Mouse (Mus musculus) midbrain, embryonic 14.5 days (tissue): ENCODE data around the gene 1810010D01Rik. TPM values are rescaled to one million over a fixed set of nuclear protein-coding genes. Genes with fewer than 3 reads are reported as not detected.

Source experiments
- ATAC-seq: fragments of 200-750 bp; cut with Nextera tagmentation; 2 replicates; pipeline ENCODE4 v1.8.0; 2017; ENCODE audit warnings: moderate number of reproducible peaks, moderate library complexity; ENCODE audit not compliant: low FRiP score, low TSS enrichment
- DNase-seq: peaks from one replicate; pipeline ENCODE4 v3.0.0-alpha.2; 2015
- H3K27ac ChIP-seq: fragments of 300-500 bp; sonication (generic); replicated peaks from 2 replicates; pipeline ENCODE4 v1.5.1; 2014; ENCODE audit warnings: mild to moderate bottlenecking, low read depth, low read length, moderate library complexity
- H3K27me3 ChIP-seq: fragments of 300-500 bp; sonication (generic); 2 replicates; pipeline ENCODE4 v1.6.1; 2014; ENCODE audit warnings: low read length, control low read depth, mixed read lengths; ENCODE audit not compliant: control insufficient read depth, insufficient read depth
- H3K36me3 ChIP-seq: fragments of 300-500 bp; sonication (generic); 2 replicates; pipeline ENCODE4 v1.6.1; 2014; ENCODE audit warnings: low read length, control low read depth; ENCODE audit not compliant: control insufficient read depth, insufficient read depth
- H3K4me1 ChIP-seq: fragments of 300-500 bp; sonication (generic); 2 replicates; pipeline ENCODE4 v1.6.1; 2014; ENCODE audit warnings: mild to moderate bottlenecking, antibody characterized with exemption, low read length, control low read depth; ENCODE audit not compliant: control insufficient read depth, insufficient read depth
- H3K4me2 ChIP-seq: fragments of 300-500 bp; sonication (generic); 2 replicates; pipeline ENCODE4 v1.6.1; 2014; ENCODE audit warnings: mild to moderate bottlenecking, low read length, moderate library complexity
- H3K4me3 ChIP-seq: fragments of 300-500 bp; sonication (generic); replicated peaks from 2 replicates; pipeline ENCODE4 v1.5.1; 2014; ENCODE audit warnings: low read depth, low read length
- H3K9ac ChIP-seq: fragments of 300-500 bp; sonication (generic); replicated peaks from 2 replicates; pipeline ENCODE4 v1.6.1; 2014; ENCODE audit warnings: mild to moderate bottlenecking, low read length, moderate library complexity
- H3K9me3 ChIP-seq: fragments of 300-500 bp; sonication (generic); 2 replicates; pipeline ENCODE4 v1.6.1; 2016; ENCODE audit warnings: low read length, control low read depth, mixed read lengths; ENCODE audit not compliant: control insufficient read depth
- WGBS: fragments of 180-500 bp; shearing (Covaris S2); extraction: QIAGEN DNeasy Blood & Tissue Kit; methylation state at CpG from one replicate; pipeline ENCODE4 v1.1.7; 2014; 5-methylcytosine and 5-hydroxymethylcytosine counted together
- polyA plus RNA-seq: library from polyadenylated mRNA; unstranded; fragments of >200 nt; fragmentation: Nextera tagmentation; extraction: Ambion mirVana; gene quantifications from 2 replicates; pipeline ENCODE4 v1.2.1, GENCODE M21; 2014

The 1810010D01Rik gene
- polyA plus RNA-seq, 1 experiment from 2014 or later: 0.33 TPM

- Histone ChIP-seq H3K36me3 (no peaks in the 10 kb centered on the region), H3K4me1 (no peaks in the 10 kb centered on the region), H3K4me2 (no peak overlapping the region), H3K4me3 (no peak overlapping the region), H3K9ac (no peak overlapping the region), H3K27ac (no peak overlapping the region), H3K27me3 (no peaks in the 10 kb centered on the region), H3K9me3 (no peaks in the 10 kb centered on the region)
- WGBS: 74% methylated on average over 2 of the region's 2 CpGs
- ATAC-seq (no peak), DNase-seq (no peak)
Observed at GRCm38 (mm10) chr7:145221346-145221745, 13.4 kb upstream of the 1810010D01Rik start.

GRCm38 (mm10) chr7:145219420-145219831 is 11.5 kb upstream of the 1810010D01Rik start:
- Histone ChIP-seq H3K9ac (no peak overlapping the region), H3K27me3 (no peaks in the 10 kb centered on the region), H3K27ac (no peak overlapping the region), H3K4me3 (no peak overlapping the region), H3K4me2 (no peak overlapping the region), H3K9me3 (no peaks in the 10 kb centered on the region), H3K36me3 (no peaks in the 10 kb centered on the region), H3K4me1 (no peaks in the 10 kb centered on the region)
- 88% methylated on average over 9 of the region's 9 CpGs for WGBS
- ATAC-seq: no peak
- DNase-seq: no peak

DNA sequence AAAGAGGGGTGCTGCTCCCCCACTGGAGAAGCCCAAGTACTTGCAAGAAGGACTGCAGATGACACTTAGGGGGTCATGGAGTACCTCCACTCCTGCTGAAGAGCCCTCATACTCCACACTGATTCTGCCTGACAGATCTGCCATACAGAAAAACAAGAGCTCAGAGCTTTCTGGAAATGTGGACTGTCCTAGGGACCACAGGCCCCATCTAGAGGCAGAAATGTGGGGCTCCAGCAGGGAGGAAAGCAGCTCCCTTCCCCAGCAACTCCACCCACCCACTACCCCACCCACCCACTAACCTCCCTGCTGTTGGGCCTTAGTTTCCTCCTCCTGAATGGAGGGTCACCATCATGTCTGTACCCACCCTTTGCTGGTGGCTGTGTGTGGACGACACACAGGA is 8.7 kb upstream of the 1810010D01Rik start:
- 48% methylated on average over 1 of the region's 1 CpGs for WGBS
- no peak overlapping the region for H3K27ac ChIP-seq
- no peak overlapping the region for H3K4me2 ChIP-seq
- ATAC-seq: no peak
- no peaks in the 10 kb centered on the region for H3K27me3 ChIP-seq
- H3K9ac ChIP-seq: no peak overlapping the region
- peak; percentile 31 for DNase-seq
- peaks cover 13% of the 10 kb centered on the region; the same call in 1 of the 2 replicates for H3K4me1 ChIP-seq
- H3K36me3 ChIP-seq: no peaks in the 10 kb centered on the region
- H3K9me3 ChIP-seq: no peaks in the 10 kb centered on the region
- H3K4me3 ChIP-seq: no peak overlapping the region

- Histone ChIP-seq H3K9me3 (no peaks in the 10 kb centered on the region), H3K27ac (no peak overlapping the region), H3K4me2 (no peak overlapping the region), H3K36me3 (no peaks in the 10 kb centered on the region), H3K27me3 (no peaks in the 10 kb centered on the region), H3K4me3 (no peak overlapping the region), H3K9ac (no peak overlapping the region), H3K4me1 (peaks cover 18% of the 10 kb centered on the region; the same call in 1 of the 2 replicates)
- WGBS: 80% methylated on average over 4 of the region's 4 CpGs
- no peak for DNase-seq
- no peak for ATAC-seq
Observed at GRCm38 (mm10) chr7:145215476-145215875, 7.6 kb upstream of the 1810010D01Rik start.

GRCm38 (mm10) chr7:145211680-145212659 is 4.1 kb upstream of the 1810010D01Rik start:
- Histone ChIP-seq H3K36me3 (no peaks in the 10 kb centered on the region), H3K27ac (peak overlapping the region; percentile 84), H3K4me3 (no peak overlapping the region), H3K4me2 (no peak overlapping the region), H3K9ac (no peak overlapping the region), H3K9me3 (no peaks in the 10 kb centered on the region), H3K27me3 (no peaks in the 10 kb centered on the region), H3K4me1 (peaks cover 22% of the 10 kb centered on the region; the same call in 1 of the 2 replicates)
- WGBS: 6% methylated on average over 14 of the region's 14 CpGs
- DNase-seq (peak; percentile 81), ATAC-seq (peak; percentile 84; the same call in 1 of the 2 replicates)

DNA sequence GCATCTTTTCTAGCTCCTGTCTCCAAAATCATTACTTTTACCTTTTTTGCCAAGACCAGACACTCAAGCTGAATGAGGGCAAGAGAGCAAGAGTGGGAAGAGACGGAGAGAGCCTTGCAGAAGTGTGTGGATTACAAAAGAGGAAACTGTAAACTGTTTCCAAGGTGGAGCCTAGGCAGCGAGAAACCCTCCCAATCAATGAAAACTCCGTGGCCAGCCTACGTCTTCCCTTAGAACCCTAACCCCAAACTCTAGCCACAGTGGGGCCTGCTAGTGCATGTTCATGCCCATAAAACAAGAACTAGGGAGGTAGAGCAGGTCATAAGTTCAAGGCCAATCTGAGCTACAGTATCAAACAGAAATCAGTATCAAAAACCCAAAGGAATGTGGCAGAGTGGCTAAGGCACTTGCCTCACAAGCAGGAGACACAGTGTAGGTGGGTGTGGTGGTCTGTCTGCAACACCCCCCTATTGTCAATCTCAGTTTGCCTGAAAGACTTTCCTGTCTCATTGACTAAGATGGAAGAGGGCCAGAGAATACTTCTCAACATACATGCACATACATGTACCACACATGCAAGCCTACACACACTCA is 2.7 kb upstream of the 1810010D01Rik start:
- Histone ChIP-seq H3K27me3 (no peaks in the 10 kb centered on the region), H3K36me3 (no peaks in the 10 kb centered on the region), H3K9ac (no peak overlapping the region), H3K4me3 (no peak overlapping the region), H3K4me1 (peaks cover 36% of the 10 kb centered on the region; the same call in 1 of the 2 replicates), H3K27ac (peak overlapping the region; percentile 5; the same call in 1 of the 2 replicates), H3K4me2 (no peak overlapping the region), H3K9me3 (no peaks in the 10 kb centered on the region)
- no peak for DNase-seq
- ATAC-seq: no peak
- WGBS: 74% methylated on average over 4 of the region's 4 CpGs

GRCm38 (mm10) chr7:145206801-145207200 is 1.1 kb downstream of the 1810010D01Rik start:
- Histone ChIP-seq H3K4me1 (peaks cover 27% of the 10 kb centered on the region; the same call in 1 of the 2 replicates), H3K27ac (peak overlapping the region; percentile 91), H3K36me3 (no peaks in the 10 kb centered on the region), H3K9ac (peak overlapping the region; percentile 53), H3K9me3 (no peaks in the 10 kb centered on the region), H3K27me3 (no peaks in the 10 kb centered on the region), H3K4me3 (no peak overlapping the region), H3K4me2 (no peak overlapping the region)
- no peak; the same call in 1 of the 2 replicates for ATAC-seq
- no peak for DNase-seq
- WGBS: 46% methylated on average over 6 of the region's 6 CpGs

DNA sequence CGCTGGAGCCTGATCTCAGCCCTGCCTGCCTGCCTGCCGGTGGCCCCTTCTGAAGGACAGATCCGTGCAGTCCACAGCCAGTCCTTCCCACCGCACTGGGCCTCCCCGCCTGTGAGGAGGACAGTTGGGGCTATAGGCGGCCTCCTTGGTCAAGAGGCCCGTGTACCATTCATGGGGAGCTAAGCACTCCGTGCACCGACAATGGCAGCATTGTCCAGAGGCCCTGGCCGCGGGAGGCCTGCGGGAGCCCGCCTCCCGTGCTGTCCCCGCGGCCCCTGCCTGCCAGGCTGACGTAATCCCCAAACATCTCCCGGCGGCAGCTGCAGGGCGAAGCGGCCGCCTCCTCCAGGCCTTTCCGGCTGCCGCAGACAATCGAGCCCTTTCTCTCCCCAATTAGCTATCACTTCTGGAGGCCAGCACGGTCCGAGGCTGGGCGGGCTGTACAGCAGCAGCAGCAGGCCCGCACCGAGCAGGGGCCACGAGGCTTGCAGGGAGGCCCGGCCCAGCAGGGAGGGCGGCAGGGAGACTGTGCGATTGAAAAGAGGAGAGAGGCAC is 1.8 kb downstream of the 1810010D01Rik start:
- Histone ChIP-seq H3K4me3 (no peak overlapping the region), H3K27ac (peak overlapping the region; percentile 91), H3K9me3 (no peaks in the 10 kb centered on the region), H3K36me3 (no peaks in the 10 kb centered on the region), H3K27me3 (no peaks in the 10 kb centered on the region), H3K4me1 (peaks cover 26% of the 10 kb centered on the region; the same call in 1 of the 2 replicates), H3K9ac (peak overlapping the region; percentile 53), H3K4me2 (peak overlapping the region; percentile 37)
- DNase-seq: peak; percentile 87
- WGBS: under 1% methylated on average over 34 of the region's 34 CpGs
- peak; percentile 90 for ATAC-seq
